Mouse (Mus musculus): ENCODE data around the gene Fktn. TPM values are rescaled to one million over a fixed set of nuclear protein-coding genes. Genes with fewer than 3 reads are reported as not detected.
"Not testable (repeated sequence)": the region's sequence is repeated elsewhere in the genome, so short reads cannot be mapped to it uniquely, and the experiment has no call there.

Fktn gene
- polyA plus RNA-seq, 1 experiment: 0.02 TPM

- Histone ChIP-seq H3K27me3 (ENCODE audit: control insufficient read depth) (no peaks in the 10 kb centered on the region), H3K4me1 (ENCODE audit: control insufficient read depth) (peaks cover 19% of the 10 kb centered on the region), H3K9me3 (ENCODE audit: control insufficient read depth, low read length) (no peaks in the 10 kb centered on the region), H3K36me3 (ENCODE audit: control insufficient read depth) (peaks cover 4% of the 10 kb centered on the region), H3K4me3 (replicated peaks) (no peak overlapping the region)
- TF ChIP-seq TAL1 (IDR thresholded peaks at IDR 0.05; ENCODE audit: low read length) (no peak), GATA1 (IDR thresholded peaks at IDR 0.05; ENCODE audit: low read length) (no peak)
Observed at GRCm38 (mm10) chr4:53717546-53717945, 3.7 kb downstream of the Fktn start.

GRCm38 (mm10) chr4:53718261-53718660, 4.5 kb downstream of the Fktn start:
- H3K4me1 ChIP-seq (ENCODE audit: control insufficient read depth): peaks cover 19% of the 10 kb centered on the region
- H3K27me3 ChIP-seq (ENCODE audit: control insufficient read depth): no peaks in the 10 kb centered on the region
- H3K4me3 ChIP-seq (replicated peaks): no peak overlapping the region
- H3K9me3 ChIP-seq (ENCODE audit: control insufficient read depth, low read length): no peaks in the 10 kb centered on the region
- no peak for TF ChIP-seq TAL1 (IDR thresholded peaks at IDR 0.05; ENCODE audit: low read length)
- no peak for TF ChIP-seq GATA1 (IDR thresholded peaks at IDR 0.05; ENCODE audit: low read length)
- peaks cover 4% of the 10 kb centered on the region for H3K36me3 ChIP-seq (ENCODE audit: control insufficient read depth)

GRCm38 (mm10) chr4:53722506-53722905, 8.7 kb downstream of the Fktn start:
- H3K36me3 ChIP-seq (ENCODE audit: control insufficient read depth): peaks cover 5% of the 10 kb centered on the region
- no peaks in the 10 kb centered on the region for H3K27me3 ChIP-seq (ENCODE audit: control insufficient read depth)
- H3K4me3 ChIP-seq (replicated peaks): no peak overlapping the region
- no peaks in the 10 kb centered on the region for H3K4me1 ChIP-seq (ENCODE audit: control insufficient read depth)
- no peak for TF ChIP-seq GATA1 (IDR thresholded peaks at IDR 0.05; ENCODE audit: low read length)
- H3K9me3 ChIP-seq (ENCODE audit: control insufficient read depth, low read length): no peaks in the 10 kb centered on the region

GRCm38 (mm10) chr4:53726100-53726499, 12.3 kb downstream of the Fktn start:
- H3K4me3 ChIP-seq (replicated peaks); H3K36me3 ChIP-seq (ENCODE audit: control insufficient read depth); H3K27me3 ChIP-seq (ENCODE audit: control insufficient read depth); H3K9me3 ChIP-seq (ENCODE audit: control insufficient read depth, low read length); H3K4me1 ChIP-seq (ENCODE audit: control insufficient read depth): not testable (repeated sequence)

GRCm38 (mm10) chr4:53728121-53728520, 14.3 kb downstream of the Fktn start:
- H3K36me3 ChIP-seq (ENCODE audit: control insufficient read depth): peaks cover 9% of the 10 kb centered on the region
- no peak overlapping the region for H3K4me3 ChIP-seq (replicated peaks)
- no peaks in the 10 kb centered on the region for H3K27me3 ChIP-seq (ENCODE audit: control insufficient read depth)
- TF ChIP-seq GATA1 (IDR thresholded peaks at IDR 0.05; ENCODE audit: low read length): no peak
- no peaks in the 10 kb centered on the region for H3K4me1 ChIP-seq (ENCODE audit: control insufficient read depth)
- no peaks in the 10 kb centered on the region for H3K9me3 ChIP-seq (ENCODE audit: control insufficient read depth, low read length)

- Histone ChIP-seq H3K9me3 (ENCODE audit: control insufficient read depth, low read length) (no peaks in the 10 kb centered on the region), H3K36me3 (ENCODE audit: control insufficient read depth) (peaks cover 25% of the 10 kb centered on the region), H3K27me3 (ENCODE audit: control insufficient read depth) (no peaks in the 10 kb centered on the region), H3K4me1 (ENCODE audit: control insufficient read depth) (no peaks in the 10 kb centered on the region), H3K4me3 (replicated peaks) (no peak overlapping the region)
- TF ChIP-seq GATA1 (IDR thresholded peaks at IDR 0.05; ENCODE audit: low read length): no peak
- TF ChIP-seq TAL1 (IDR thresholded peaks at IDR 0.05; ENCODE audit: low read length): no peak
Observed at GRCm38 (mm10) chr4:53738956-53739616, 25.3 kb downstream of the Fktn start.

GRCm38 (mm10) chr4:53749831-53750230, 36.0 kb downstream of the Fktn start:
- peaks cover 11% of the 10 kb centered on the region for H3K36me3 ChIP-seq (ENCODE audit: control insufficient read depth)
- H3K9me3 ChIP-seq (ENCODE audit: control insufficient read depth, low read length): no peaks in the 10 kb centered on the region
- TF ChIP-seq TAL1 (IDR thresholded peaks at IDR 0.05; ENCODE audit: low read length) (no peak), GATA1 (IDR thresholded peaks at IDR 0.05; ENCODE audit: low read length) (no peak)
- H3K4me3 ChIP-seq (replicated peaks): no peak overlapping the region
- no peaks in the 10 kb centered on the region for H3K4me1 ChIP-seq (ENCODE audit: control insufficient read depth)
- no peaks in the 10 kb centered on the region for H3K27me3 ChIP-seq (ENCODE audit: control insufficient read depth)

- TF ChIP-seq GATA1 (IDR thresholded peaks at IDR 0.05; ENCODE audit: low read length) (no peak), TAL1 (IDR thresholded peaks at IDR 0.05; ENCODE audit: low read length) (no peak)
- Histone ChIP-seq H3K9me3 (ENCODE audit: control insufficient read depth, low read length) (no peaks in the 10 kb centered on the region), H3K4me1 (ENCODE audit: control insufficient read depth) (no peaks in the 10 kb centered on the region), H3K4me3 (replicated peaks) (no peak overlapping the region), H3K27me3 (ENCODE audit: control insufficient read depth) (no peaks in the 10 kb centered on the region), H3K36me3 (ENCODE audit: control insufficient read depth) (peaks cover 11% of the 10 kb centered on the region)
Observed at GRCm38 (mm10) chr4:53750391-53751120, 36.8 kb downstream of the Fktn start.

- H3K4me1 ChIP-seq (ENCODE audit: control insufficient read depth): no peaks in the 10 kb centered on the region
- TF ChIP-seq GATA1 (IDR thresholded peaks at IDR 0.05; ENCODE audit: low read length) (no peak), TAL1 (IDR thresholded peaks at IDR 0.05; ENCODE audit: low read length) (no peak)
- H3K9me3 ChIP-seq (ENCODE audit: control insufficient read depth, low read length): no peaks in the 10 kb centered on the region
- peaks cover 6% of the 10 kb centered on the region for H3K36me3 ChIP-seq (ENCODE audit: control insufficient read depth)
- H3K4me3 ChIP-seq (replicated peaks): no peak overlapping the region
- no peaks in the 10 kb centered on the region for H3K27me3 ChIP-seq (ENCODE audit: control insufficient read depth)
Observed at GRCm38 (mm10) chr4:53757030-53757429, 43.2 kb downstream of the Fktn start.

All from erythroblast, embryonic 14.5 days (primary cell).